Mouse (Mus musculus): ENCODE measurements around the gene 4933428G20Rik.

The 4933428G20Rik gene

DNA sequence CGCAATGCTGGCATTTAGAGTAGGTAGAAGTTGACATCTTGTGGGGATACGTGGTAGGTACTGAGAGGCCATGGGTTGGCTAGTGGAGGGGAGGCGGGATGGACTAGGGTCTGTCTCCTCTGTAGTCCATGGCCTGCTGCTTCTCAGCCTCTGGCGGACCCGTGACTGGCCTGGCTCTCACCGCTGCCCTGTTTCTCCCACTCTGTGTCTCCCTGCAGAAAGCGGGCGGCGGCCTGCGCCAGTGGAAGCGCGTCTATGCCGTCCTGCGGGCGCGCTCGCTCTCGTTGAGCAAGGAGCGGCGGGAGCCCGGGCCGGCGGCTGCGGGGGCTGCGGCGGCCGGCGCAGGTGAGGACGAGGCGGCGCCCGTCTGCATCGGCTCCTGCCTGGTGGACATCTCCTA lies 37.0 kb downstream of the 4933428G20Rik start:
- no peak for DNase-seq (ENCODE audit: low read depth, low spot score)

DNA sequence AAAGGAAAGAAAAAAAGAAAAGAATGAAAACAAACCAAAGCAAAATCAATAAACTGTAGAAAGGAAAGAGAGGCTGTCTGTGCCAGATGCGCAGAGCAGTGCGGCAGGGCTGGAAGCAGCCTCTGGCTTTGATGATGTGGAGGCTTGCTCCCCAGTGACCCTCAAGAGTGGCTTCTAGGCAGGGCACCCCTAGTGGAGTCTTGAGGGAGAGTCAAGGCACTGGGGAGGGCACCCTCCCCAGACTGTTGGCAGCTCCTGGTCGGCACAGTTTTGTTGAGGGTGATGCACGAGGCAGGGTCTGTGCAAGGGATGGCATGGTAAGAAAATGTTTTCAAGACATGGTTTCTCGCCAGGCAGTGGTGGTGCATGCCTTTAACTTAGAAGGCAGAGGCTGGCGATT lies 37.6 kb downstream of the 4933428G20Rik start:
- DNase-seq (ENCODE audit: low read depth, low spot score) = no peak

- DNase-seq (ENCODE audit: low read depth, low spot score) = no peak
These were observed 38.8 kb downstream of the 4933428G20Rik start for GRCm38 (mm10) chr11:97461307-97461820.

DNA sequence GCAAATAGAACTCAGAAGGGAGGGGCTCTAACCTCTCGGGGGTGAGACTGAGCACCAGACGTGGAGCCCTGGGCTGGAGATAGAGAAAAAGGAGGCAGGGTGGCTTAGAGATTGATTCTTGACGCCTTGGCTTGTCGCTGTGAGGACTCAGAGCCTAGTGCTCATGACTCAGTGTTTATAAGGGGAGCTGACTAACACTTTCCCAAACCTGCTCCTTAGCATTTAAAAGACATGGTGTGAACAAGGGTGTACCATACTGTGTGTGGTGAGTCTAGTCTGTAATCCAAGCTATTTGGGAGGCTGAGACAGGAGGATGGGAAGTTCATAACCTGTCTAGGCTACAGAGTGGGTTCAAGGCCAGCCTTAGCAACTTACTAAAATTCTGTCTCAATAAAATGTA lies 43.0 kb downstream of the 4933428G20Rik start:
- DNase-seq (ENCODE audit: low read depth, low spot score) = no peak

DNA sequence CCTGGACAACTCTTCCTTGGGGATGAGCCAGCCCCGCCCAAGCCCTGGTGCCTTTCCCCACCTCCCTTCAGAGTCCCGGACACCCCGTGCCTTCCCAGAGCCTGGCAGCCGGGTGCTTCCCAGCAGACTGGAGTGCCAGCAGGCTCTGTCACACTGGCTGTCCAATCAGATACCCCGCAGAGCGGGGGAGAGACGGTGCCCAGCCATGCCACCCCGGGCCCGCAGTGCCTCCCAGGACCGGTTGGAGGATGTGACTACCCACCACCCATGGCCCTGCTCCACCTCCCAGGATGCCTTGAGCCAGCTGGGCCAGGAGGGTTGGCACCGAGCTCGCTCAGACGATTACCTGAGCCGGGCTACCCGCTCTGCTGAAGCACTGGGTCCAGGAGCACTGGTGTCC lies 48.5 kb downstream of the 4933428G20Rik start:
- DNase-seq (ENCODE audit: low read depth, low spot score) = no peak

DNA sequence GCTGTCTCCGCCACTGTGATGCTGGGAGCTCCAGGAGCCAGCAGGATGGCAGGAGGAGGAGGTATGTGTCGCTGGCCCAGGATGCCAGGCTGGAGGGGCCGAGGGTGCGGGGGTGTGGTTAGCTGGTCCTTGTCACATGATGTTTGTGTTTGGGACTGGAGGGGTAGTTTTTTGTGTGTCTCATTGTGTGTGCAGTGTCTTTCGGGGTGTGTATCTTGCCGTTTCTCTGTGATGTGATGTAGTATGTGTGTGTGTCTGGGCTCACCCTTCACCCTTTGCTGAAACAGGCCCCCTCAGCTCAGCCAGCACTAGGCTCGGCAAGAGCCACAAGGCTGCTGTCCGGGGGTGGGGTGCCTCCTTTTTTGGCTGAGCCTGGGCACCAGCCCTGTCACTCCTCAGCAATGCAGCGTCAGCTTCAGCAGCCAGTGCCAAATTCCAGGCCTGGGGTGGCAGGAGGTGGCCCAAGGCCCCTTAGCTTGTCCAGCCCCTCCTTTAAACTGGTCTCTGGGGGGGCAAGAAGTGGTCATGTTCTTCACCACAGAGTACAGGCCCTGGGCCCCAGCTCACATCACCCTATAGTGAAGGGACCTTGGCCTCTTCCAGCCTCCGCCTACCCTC lies 49.7 kb downstream of the 4933428G20Rik start:
- DNase-seq (ENCODE audit: low read depth, low spot score) = no peak

DNA sequence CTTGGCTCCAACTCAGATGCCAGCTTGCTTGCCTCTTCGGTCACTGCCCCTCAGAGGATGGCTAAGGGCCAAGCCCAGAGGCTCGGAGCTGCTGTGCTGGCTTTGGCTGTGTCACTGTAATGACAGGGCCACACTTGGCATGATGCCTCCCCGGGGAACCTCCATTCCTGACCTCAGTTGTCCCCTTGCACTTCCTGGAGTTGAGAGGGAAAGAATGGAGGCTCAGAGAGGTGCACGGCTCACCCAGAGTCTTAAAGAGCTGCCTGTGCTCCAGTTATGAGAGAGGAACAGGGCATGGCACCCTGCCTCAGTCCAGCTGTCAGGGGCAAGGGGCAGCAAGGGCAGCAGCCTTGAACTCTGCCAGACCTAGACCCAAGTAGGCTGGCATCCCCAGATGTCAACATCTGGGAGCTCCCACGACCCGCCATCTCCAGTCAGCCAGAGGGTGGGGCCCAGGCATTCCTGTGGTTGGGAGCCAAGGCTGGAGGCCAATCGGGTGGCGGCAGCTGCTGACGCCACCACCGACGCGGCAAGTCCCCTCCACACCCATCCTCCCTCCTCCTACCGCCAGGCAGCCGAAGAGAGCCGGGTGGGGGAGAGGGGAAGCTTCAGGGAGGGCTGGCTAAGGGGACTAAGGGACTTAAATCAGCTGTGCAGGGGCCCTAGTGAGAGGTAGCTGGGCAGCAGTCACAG lies 50.4 kb downstream of the 4933428G20Rik start:
- no peak for DNase-seq (ENCODE audit: low read depth, low spot score)

DNA sequence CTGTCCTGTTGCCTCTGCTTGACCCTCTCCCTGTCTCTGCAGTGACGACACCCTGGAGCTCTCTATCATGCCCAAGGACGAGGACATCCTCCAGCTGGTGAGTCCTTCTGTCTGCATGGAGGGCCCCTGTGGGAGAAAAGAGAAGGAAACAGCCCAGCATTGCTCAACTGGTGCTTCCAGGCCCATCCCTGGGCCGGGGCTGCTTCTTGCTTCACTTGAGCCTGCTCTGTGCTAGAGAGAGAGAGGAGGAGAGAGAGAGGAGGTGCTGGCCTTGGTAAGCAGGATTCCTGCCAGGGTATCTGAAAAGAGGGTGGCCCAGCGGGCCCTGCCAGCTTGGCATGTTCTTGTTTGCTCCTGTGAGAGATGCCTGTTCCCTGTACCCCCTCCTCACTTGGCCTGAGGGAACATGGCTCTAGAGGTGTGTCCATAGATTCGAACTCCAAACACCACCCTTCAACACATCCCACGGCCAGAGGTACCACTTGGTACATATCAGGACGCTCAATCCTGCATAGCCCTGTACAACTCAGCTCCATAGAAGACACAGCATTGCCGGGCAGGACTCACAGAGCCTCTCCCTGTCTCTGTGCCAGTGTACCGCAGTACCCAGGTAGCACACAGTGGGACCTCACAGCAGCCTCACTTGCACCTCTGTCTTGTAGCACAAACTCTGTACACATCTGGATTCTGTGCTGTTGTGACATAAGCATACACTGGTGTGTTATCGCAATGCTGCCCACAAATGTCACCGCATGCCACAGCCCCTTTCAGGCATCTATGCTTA lies 51.3 kb downstream of the 4933428G20Rik start:
- DNase-seq (ENCODE audit: low read depth, low spot score) = no peak

GRCm38 (mm10) chr11:97447979-97448378 lies 52.2 kb downstream of the 4933428G20Rik start:
- no peak for DNase-seq (ENCODE audit: low read depth, low spot score)

GRCm38 (mm10) chr11:97445999-97446511 lies 54.1 kb downstream of the 4933428G20Rik start:
- DNase-seq (ENCODE audit: low read depth, low spot score) = no peak

DNA sequence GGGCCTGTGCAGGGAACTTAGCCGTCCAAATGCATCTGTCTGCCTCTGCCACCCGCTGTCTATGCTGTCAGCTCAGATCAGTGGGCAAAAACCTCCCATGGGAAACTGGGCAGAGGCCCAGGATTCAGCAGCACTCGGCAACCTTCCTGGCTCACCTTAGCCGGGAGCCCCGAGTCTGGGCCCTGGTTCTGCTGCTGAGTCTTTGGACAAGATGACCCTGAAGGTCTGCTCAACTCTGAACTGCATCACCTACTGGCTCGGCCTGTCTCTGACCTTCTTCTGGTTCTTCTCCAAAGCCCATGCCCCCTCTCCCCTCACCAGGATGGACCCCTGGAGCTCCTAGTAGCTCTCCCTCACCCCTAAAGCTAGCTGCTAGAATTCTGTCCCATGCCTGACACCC lies 54.5 kb downstream of the 4933428G20Rik start:
- no peak for DNase-seq (ENCODE audit: low read depth, low spot score)

DNA sequence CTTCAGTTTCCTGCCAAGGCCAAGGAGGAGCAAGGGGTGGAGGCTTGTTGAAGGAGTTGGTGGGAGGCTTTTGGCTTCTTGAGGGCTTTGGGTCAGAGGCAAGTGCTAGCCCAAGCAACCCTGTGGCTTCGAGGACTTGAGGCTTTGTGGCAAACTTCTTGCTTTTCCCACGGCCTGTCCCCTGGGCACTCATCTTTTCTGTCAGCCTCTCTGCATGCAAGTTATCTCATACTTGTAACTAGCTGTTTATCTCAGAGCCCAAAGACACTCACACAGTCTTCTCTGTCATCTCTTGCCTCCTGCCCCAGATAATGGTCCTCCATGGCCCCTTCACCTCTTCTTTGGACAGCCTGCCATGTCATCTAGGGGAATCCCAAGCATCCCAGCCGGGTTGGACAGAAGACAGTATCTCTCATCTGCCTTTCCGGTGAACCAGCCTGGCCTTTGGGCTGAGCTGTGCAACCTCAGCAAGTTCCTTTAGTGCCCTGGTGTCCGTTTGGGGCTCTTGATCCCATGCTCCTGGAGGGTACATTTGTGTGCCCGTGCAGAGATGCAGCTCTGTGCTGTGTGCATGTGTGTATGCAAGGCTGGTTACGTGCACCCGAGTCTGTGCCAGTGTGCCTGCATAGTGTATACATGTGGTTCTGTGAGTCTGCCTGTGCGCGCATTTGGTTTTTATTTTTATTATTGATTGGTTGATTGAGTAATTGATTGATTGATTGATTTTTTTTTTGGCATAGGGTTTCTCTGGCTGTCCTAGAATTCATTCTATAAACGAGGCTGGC lies 57.1 kb downstream of the 4933428G20Rik start:
- DNase-seq (ENCODE audit: low read depth, low spot score) = no peak

DNA sequence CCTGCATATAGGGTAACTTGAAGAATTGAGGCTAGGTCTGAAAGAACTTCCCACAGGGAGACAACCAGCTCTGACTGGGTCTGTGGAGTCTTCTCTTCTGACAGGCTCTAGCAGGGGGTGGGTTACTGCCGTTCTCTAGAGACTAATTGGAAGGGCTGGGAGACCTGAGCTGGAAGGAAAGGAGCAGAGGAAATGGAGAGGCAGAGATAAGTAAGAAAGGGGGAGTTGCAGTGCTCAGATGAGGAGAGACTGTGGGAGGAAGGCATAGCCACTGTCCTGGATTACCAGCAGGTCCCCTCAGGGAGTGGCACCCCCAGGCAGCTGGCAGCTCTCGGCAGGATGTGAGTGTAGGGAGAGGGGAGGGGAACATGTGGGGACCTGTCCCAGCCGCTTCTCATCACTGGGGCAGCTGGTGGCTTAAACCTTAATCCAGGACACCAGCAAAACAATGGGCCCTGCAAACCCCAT lies 58.4 kb downstream of the 4933428G20Rik start:
- DNase-seq (ENCODE audit: low read depth, low spot score) = no peak

GRCm38 (mm10) chr11:97441036-97441657 lies 59.0 kb downstream of the 4933428G20Rik start:
- no peak for DNase-seq (ENCODE audit: low read depth, low spot score)

All from retina, postnatal 7 days (tissue).